Mouse (Mus musculus) frontal cortex, postnatal 10 days (tissue): ENCODE data around the gene Tcf19.

ENCODE experiments used
- DNase-seq, 2 experiments: peaks; one replicate each; pipeline ENCODE4 v3.0.0; 2022; ENCODE audit warnings: low spot score in 2 of 2, mixed read lengths in 1 of 2

Tcf19 gene

GRCm38 (mm10) chr17:35516652-35517500, at the start of gene Tcf19, which contains the start of gene Cchcr1:
Gene Tcf19, minus strand, starts transcription at chr17:35516824.
Gene Cchcr1, plus strand, starts transcription at chr17:35517100.
- peak; percentile 94 to 95 for DNase-seq

GRCm38 (mm10) chr17:35558216-35558615, 41.6 kb upstream of the Tcf19 start:
- no peak for DNase-seq

- DNase-seq, result no peak
These were observed 40.7 kb upstream of the Tcf19 start for GRCm38 (mm10) chr17:35557351-35557750.

GRCm38 (mm10) chr17:35556812-35557211, 40.2 kb upstream of the Tcf19 start:
- no peak for DNase-seq

- DNase-seq, result no peak
These were observed 39.7 kb upstream of the Tcf19 start for GRCm38 (mm10) chr17:35556186-35556765.

- no peak for DNase-seq
These were observed 38.3 kb upstream of the Tcf19 start for GRCm38 (mm10) chr17:35554761-35555397.

- no peak for DNase-seq
These were observed 37.7 kb upstream of the Tcf19 start for GRCm38 (mm10) chr17:35554321-35554720.

GRCm38 (mm10) chr17:35551881-35552414, 35.3 kb upstream of the Tcf19 start, which contains the start of gene Cdsn:
Gene Cdsn, plus strand, starts transcription at chr17:35552128.
- DNase-seq, result no peak

GRCm38 (mm10) chr17:35550871-35551270, 34.2 kb upstream of the Tcf19 start:
- DNase-seq, result no peak

GRCm38 (mm10) chr17:35550143-35550494, 33.5 kb upstream of the Tcf19 start:
- DNase-seq, result no peak

GRCm38 (mm10) chr17:35549437-35550142, 33.0 kb upstream of the Tcf19 start:
- DNase-seq, result peak; percentile 72 to 82

- no peak for DNase-seq
These were observed 32.0 kb upstream of the Tcf19 start for GRCm38 (mm10) chr17:35548636-35549035.

- DNase-seq, result no peak
These were observed 30.8 kb upstream of the Tcf19 start for GRCm38 (mm10) chr17:35547465-35547864.

GRCm38 (mm10) chr17:35544680-35545079, 28.1 kb upstream of the Tcf19 start:
- peak in 1 of 2 experiments; percentile 54 for DNase-seq

GRCm38 (mm10) chr17:35544001-35544400, 27.4 kb upstream of the Tcf19 start:
- no peak for DNase-seq

- no peak for DNase-seq
These were observed 26.8 kb upstream of the Tcf19 start for GRCm38 (mm10) chr17:35543412-35543861.

- DNase-seq, result no peak
These were observed 26.3 kb upstream of the Tcf19 start for GRCm38 (mm10) chr17:35542761-35543411.

GRCm38 (mm10) chr17:35539540-35539939, 22.9 kb upstream of the Tcf19 start:
- DNase-seq, result no peak

GRCm38 (mm10) chr17:35538476-35538875, 21.9 kb upstream of the Tcf19 start:
- no peak for DNase-seq

- DNase-seq, result no peak
These were observed 20.8 kb upstream of the Tcf19 start for GRCm38 (mm10) chr17:35537421-35537820.

- peak in 1 of 2 experiments; percentile 72 for DNase-seq
These were observed 17.7 kb upstream of the Tcf19 start for GRCm38 (mm10) chr17:35534343-35534742.
